8 mouse cellular contexts compared by ENCODE assay signal in genomic region chr1:127868300-127869261, GRCm38 (mm10). TPM values are rescaled to one million over a fixed set of nuclear protein-coding genes. Genes with fewer than 3 reads are reported as not detected.
A peak's percentile ranks its signal among the peaks of the same experiment; 100 is the strongest.
DNase-seq lines count a peak whose midpoint lies in the region; ATAC-seq and TF ChIP-seq lines count a peak whose summit lies in the region.

Gene Rab3gap1, plus strand, starts transcription at chr1:127868773.

- TF ChIP-seq POLR2A in olfactory bulb, adult 2 months (IDR thresholded peaks at IDR 0.05; ENCODE audit: insufficient read depth, low read depth, low read length), result peak; percentile 93
- peak; percentile 83 for TF ChIP-seq POLR2A in thymus, adult 2 months (IDR thresholded peaks at IDR 0.05; ENCODE audit: control insufficient read depth, extremely low read depth, insufficient read depth, low read length, poor library complexity)

- H3K27me3 ChIP-seq in forebrain, embryonic 16.5 days (replicated peaks; ENCODE audit: control insufficient read depth, insufficient read depth, low read length), result no peaks in the 10 kb centered on the region
- no peaks in the 10 kb centered on the region for H3K27me3 ChIP-seq in lung, embryonic 14.5 days (ENCODE audit: insufficient read depth, low read length)
- H3K27me3 ChIP-seq in thymus, adult 2 months (ENCODE audit: control insufficient read depth, insufficient read depth, low read length), result no peaks in the 10 kb centered on the region

- H3K4me2 ChIP-seq in forebrain, embryonic 16.5 days (ENCODE audit: low read length), result peak within 1 kb of the TSS; percentile 73
- H3K4me2 ChIP-seq in lung, embryonic 14.5 days, result peak within 1 kb of the TSS; percentile 67

- ATAC-seq in forebrain, embryonic 16.5 days, result peak; percentile 99
- peak; percentile 98 for ATAC-seq in lung, embryonic 14.5 days (ENCODE audit: insufficient read depth)

- no peaks in the 10 kb centered on the region for H3K36me3 ChIP-seq in ES-E14 (ENCODE audit: control insufficient read depth, insufficient read depth, low read length, poor library complexity, severe bottlenecking)
- 0 out of 2 replicates have a peak, but pooled peaks cover 3% of the 10 kb centered on the region for H3K36me3 ChIP-seq in forebrain, embryonic 16.5 days (ENCODE audit: control insufficient read depth, insufficient read depth)
- H3K36me3 ChIP-seq in lung, embryonic 14.5 days (ENCODE audit: insufficient read depth), result peaks cover 3% of the 10 kb centered on the region; the same call in 1 of the 2 replicates
- H3K36me3 ChIP-seq in thymus, adult 2 months (ENCODE audit: control insufficient read depth, insufficient read depth, low read length), result 0 out of 2 replicates have a peak, but pooled peaks cover 3% of the 10 kb centered on the region

- in situ Hi-C loops in ES-E14 (cut with MboI; ENCODE audit: low sequenced_read_pairs in 2 of 2, unreplicated experiment in 2 of 2), result no loop called here

- peak within 1 kb of the TSS; percentile 85 to 94 for H3K4me3 ChIP-seq in ES-E14 (ENCODE audit: insufficient read depth in 1 of 2, low read depth in 1 of 2, low read length in 2 of 2, poor library complexity in 1 of 2, severe bottlenecking in 1 of 2)
- H3K4me3 ChIP-seq in forebrain, embryonic 16.5 days (replicated peaks; ENCODE audit: low read length), result peak within 1 kb of the TSS; percentile 82
- peak within 1 kb of the TSS; percentile 97 for H3K4me3 ChIP-seq in layer of hippocampus, adult 2 months
- H3K4me3 ChIP-seq in lung, embryonic 14.5 days (ENCODE audit: low read depth, low read length), result peak within 1 kb of the TSS; percentile 83
- H3K4me3 ChIP-seq in olfactory bulb, adult 2 months (ENCODE audit: insufficient read depth, low read depth, low read length), result peak within 1 kb of the TSS; percentile 61
- H3K4me3 ChIP-seq in thymus, adult 2 months (ENCODE audit: control insufficient read depth, insufficient read depth, low read length), result peak within 1 kb of the TSS; percentile 96

- intact Hi-C loops in heart, postnatal 36 days (cut with DNase I), result loop anchor here (5.0 kb wide), 1 partner anchor 96 kb away; the partner anchor contains the start of gene Ccnt2

- WGBS in forebrain, embryonic 16.5 days, result 11% methylated on average over 45 of the region's 47 CpGs
- 11% methylated on average over 47 of the region's 47 CpGs for WGBS in lung, embryonic 14.5 days
- WGBS in olfactory bulb, adult 2 months, result 10% methylated on average over 47 of the region's 47 CpGs
- WGBS in thymus, adult 2 months, result 12% methylated on average over 47 of the region's 47 CpGs

- TF ChIP-seq CTCF in layer of hippocampus, adult 2 months (conservative IDR thresholded peaks at IDR 0.05), result no peak
- TF ChIP-seq CTCF in lung, embryonic 14.5 days (IDR thresholded peaks at IDR 0.05; ENCODE audit: low read depth), result no peak
- no peak for TF ChIP-seq CTCF in olfactory bulb, adult 2 months (IDR thresholded peaks at IDR 0.05; ENCODE audit: insufficient read depth, low read depth, low read length)
- 0 out of 2 replicates have a peak, but pooled peaks have one; percentile 30 for TF ChIP-seq CTCF in thymus, adult 2 months (IDR thresholded peaks at IDR 0.05; ENCODE audit: borderline replicate concordance, control insufficient read depth, extremely low read depth, insufficient read depth, low read length, poor library complexity)

- peak within 1 kb of the TSS; percentile 88 for H3K9ac ChIP-seq in ES-E14 (ENCODE audit: insufficient read depth, low read depth, low read length, poor library complexity, severe bottlenecking)
- H3K9ac ChIP-seq in forebrain, embryonic 16.5 days (replicated peaks; ENCODE audit: low read depth, low read length), result peak within 1 kb of the TSS; percentile 83
- peak within 1 kb of the TSS; percentile 83 for H3K9ac ChIP-seq in lung, embryonic 14.5 days

- no peaks in the 10 kb centered on the region for H3K9me3 ChIP-seq in ES-E14 (ENCODE audit: control insufficient read depth, insufficient read depth, low read depth, low read length)
- H3K9me3 ChIP-seq in forebrain, embryonic 16.5 days (ENCODE audit: control insufficient read depth, low read length), result no peaks in the 10 kb centered on the region
- H3K9me3 ChIP-seq in lung, embryonic 14.5 days (ENCODE audit: low read depth, low read length), result no peaks in the 10 kb centered on the region

- no peaks in the 10 kb centered on the region for H3K4me1 ChIP-seq in ES-E14 (ENCODE audit: control insufficient read depth in 2 of 2, insufficient read depth in 2 of 2, low read length in 2 of 2, poor library complexity in 1 of 2)
- H3K4me1 ChIP-seq in forebrain, embryonic 16.5 days (replicated peaks; ENCODE audit: control insufficient read depth, insufficient read depth, low read length), result peaks cover 9% of the 10 kb centered on the region
- H3K4me1 ChIP-seq in lung, embryonic 14.5 days (ENCODE audit: insufficient read depth), result no peaks in the 10 kb centered on the region
- H3K4me1 ChIP-seq in olfactory bulb, adult 2 months (ENCODE audit: control insufficient read depth, insufficient read depth, low read length), result no peaks in the 10 kb centered on the region; the same call in 1 of the 2 replicates
- no peaks in the 10 kb centered on the region for H3K4me1 ChIP-seq in thymus, adult 2 months (replicated peaks; ENCODE audit: control insufficient read depth, insufficient read depth, low read length)

- peak; percentile 87 for DNase-seq in ES-E14 (ENCODE audit: low read depth, low spot score)
- DNase-seq in cerebellum, adult 11-12 months, result peak; percentile 90
- DNase-seq in heart, postnatal 36 days, result peak; percentile 89
- DNase-seq in layer of hippocampus, adult 2 months (ENCODE audit: low spot score in 2 of 2), result peak; percentile 87 to 89
- peak; percentile 92 for DNase-seq in lung, embryonic 14.5 days
- DNase-seq in thymus, adult 2 months, result peak; percentile 94

- H3K27ac ChIP-seq in ES-E14 (ENCODE audit: insufficient read depth, low read depth, low read length, poor library complexity, severe bottlenecking), result no peak within 1 kb of the TSS
- peak within 1 kb of the TSS; percentile 78 for H3K27ac ChIP-seq in forebrain, embryonic 16.5 days (ENCODE audit: low read length)
- peak within 1 kb of the TSS; percentile 90 for H3K27ac ChIP-seq in layer of hippocampus, adult 2 months
- peak within 1 kb of the TSS; percentile 75; the same call in 1 of the 2 replicates for H3K27ac ChIP-seq in lung, embryonic 14.5 days (ENCODE audit: low read depth)
- H3K27ac ChIP-seq in olfactory bulb, adult 2 months (ENCODE audit: insufficient read depth, low read depth, low read length), result peak within 1 kb of the TSS; percentile 34
- peak within 1 kb of the TSS; percentile 85 for H3K27ac ChIP-seq in thymus, adult 2 months (ENCODE audit: control insufficient read depth, insufficient read depth, low read length)

TF ChIP-seq in ES-E14, 5 proteins besides CTCF, POLR2A, EP300 and RAD21:
- TF ChIP-seq ZNF384 (IDR thresholded peaks at IDR 0.05; ENCODE audit: low read depth, low read length) (no peak), HCFC1 (IDR thresholded peaks at IDR 0.05; ENCODE audit: borderline replicate concordance, insufficient read depth, low read length) (peak; percentile 37; the same call in 1 of the 2 replicates), MAFK (IDR thresholded peaks at IDR 0.05; ENCODE audit: insufficient read depth, low read depth, low read length) (no peak), ZC3H11A (IDR thresholded peaks at IDR 0.05; ENCODE audit: borderline replicate concordance, low read depth, low read length) (no peak), CHD2 (IDR thresholded peaks at IDR 0.05; ENCODE audit: low read depth, low read length) (no peak)

RNA-seq across cellular contexts. Expression of gene Rab3gap1, which starts in this region (rescaled TPM):
- total RNA-seq in ES-E14 (2012; rRNA removed), result 24.6 and 25.8 TPM in 2 replicates
- 18.6 and 21.2 TPM in 2 replicates for polyA plus RNA-seq in forebrain, embryonic 16.5 days (2015; fragmentation: Nextera tagmentation; extraction: Ambion mirVana)
- total RNA-seq in heart, postnatal 36 days (2021), result 10 to 100 TPM; 41.2 to 42.7 TPM
- total RNA-seq in layer of hippocampus, adult 2 months (2021), result 10 to 100 TPM; 70.6 to 72.5 TPM
- 24.4 and 24.5 TPM in 2 replicates for polyA plus RNA-seq in lung, embryonic 14.5 days (2014; fragmentation: Nextera tagmentation; extraction: Ambion mirVana)
- 150 TPM in 1 of 2 replicates, not detected in the other for polyA plus RNA-seq in olfactory bulb, adult 2 months (2012; ENCODE audit: insufficient read depth, insufficient read length, low replicate concordance, missing spikeins)
- polyA plus RNA-seq in thymus, adult 2 months (2012; rRNA removed), result 35.7 and 37.3 TPM in 2 replicates
